Mouse (Mus musculus) heart, adult 18-20 months (tissue): ENCODE results near the gene Orm3. TPM values are rescaled to one million over a fixed set of nuclear protein-coding genes. Genes with fewer than 3 reads are reported as not detected.

Experiments
- DNase-seq, 2 experiments: peaks; one replicate each; pipeline ENCODE4 v3.0.0; 2021 to 2022; ENCODE audit warnings: mixed read lengths in 1 of 2
- total RNA-seq, 2 experiments: library from RNA; stranded (reverse); gene quantifications; 2 replicates each; pipeline ENCODE4 v1.2.3; 2021

The Orm3 gene
- total RNA-seq, 2 experiments from 2014 or later: 2.2 to 3.1 TPM

- DNase-seq: no peak
Measured at GRCm38 (mm10) chr4:63402558-63402957, 46.6 kb downstream of the Orm3 start.

GRCm38 (mm10) chr4:63403040-63403959, 47.3 kb downstream of the Orm3 start, which contains the start of gene Akna:
Gene Akna, minus strand, starts transcription at chr4:63403354.
- peak; percentile 93 to 96 for DNase-seq

GRCm38 (mm10) chr4:63404205-63404604, 48.2 kb downstream of the Orm3 start:
- DNase-seq: peak in 1 of 2 experiments; percentile 60

- DNase-seq: peak in 1 of 2 experiments; percentile 36
Measured at GRCm38 (mm10) chr4:63405051-63405450, 49.1 kb downstream of the Orm3 start.

- peak in 1 of 2 experiments; percentile 17 for DNase-seq
Measured at GRCm38 (mm10) chr4:63405683-63406082, 49.7 kb downstream of the Orm3 start.

- DNase-seq: peak in 1 of 2 experiments; percentile 34
Measured at GRCm38 (mm10) chr4:63408247-63408646, 52.3 kb downstream of the Orm3 start.

GRCm38 (mm10) chr4:63408649-63409048, 52.7 kb downstream of the Orm3 start:
- DNase-seq: peak; percentile 70 to 80

Other genes with a start within 250 kb of the Orm3 start
- gene Ambp, start 201.4 kb upstream of the Orm3 start, total RNA-seq: not detected
- gene Kif12, start 184.0 kb upstream of the Orm3 start, total RNA-seq: not detected
- gene Col27a1, start 142.2 kb upstream of the Orm3 start, total RNA-seq: 1 to 10 TPM; 1.1 to 1.6 TPM
- gene Orm1, start 11.6 kb upstream of the Orm3 start, total RNA-seq: 1 to 10 TPM in 1 of 2 experiments, under 1 TPM in 1; 0.84 to 3.7 TPM
- under 1 TPM in 1 of 2 experiments, not detected in 1; 0.82 TPM for gene Orm2, start 6.3 kb downstream of the Orm3 start, total RNA-seq
- gene Akna, start 47.2 kb downstream of the Orm3 start, total RNA-seq: 1 to 10 TPM; 3.5 to 7.3 TPM
- gene Whrn, start 139.8 kb downstream of the Orm3 start, total RNA-seq: 10 to 100 TPM; 15.2 to 23.6 TPM
- gene Atp6v1g1, start 188.6 kb downstream of the Orm3 start, total RNA-seq: 100 to 1,000 TPM; 143 to 157 TPM
- gene Tmem268, start 202.6 kb downstream of the Orm3 start, total RNA-seq: 10 to 100 TPM; 13.8 to 14.5 TPM
- not detected for gene Gm11213, start 249.1 kb downstream of the Orm3 start, total RNA-seq